ENCODE assay signal across 8 mouse cellular contexts in the genomic region with DNA sequence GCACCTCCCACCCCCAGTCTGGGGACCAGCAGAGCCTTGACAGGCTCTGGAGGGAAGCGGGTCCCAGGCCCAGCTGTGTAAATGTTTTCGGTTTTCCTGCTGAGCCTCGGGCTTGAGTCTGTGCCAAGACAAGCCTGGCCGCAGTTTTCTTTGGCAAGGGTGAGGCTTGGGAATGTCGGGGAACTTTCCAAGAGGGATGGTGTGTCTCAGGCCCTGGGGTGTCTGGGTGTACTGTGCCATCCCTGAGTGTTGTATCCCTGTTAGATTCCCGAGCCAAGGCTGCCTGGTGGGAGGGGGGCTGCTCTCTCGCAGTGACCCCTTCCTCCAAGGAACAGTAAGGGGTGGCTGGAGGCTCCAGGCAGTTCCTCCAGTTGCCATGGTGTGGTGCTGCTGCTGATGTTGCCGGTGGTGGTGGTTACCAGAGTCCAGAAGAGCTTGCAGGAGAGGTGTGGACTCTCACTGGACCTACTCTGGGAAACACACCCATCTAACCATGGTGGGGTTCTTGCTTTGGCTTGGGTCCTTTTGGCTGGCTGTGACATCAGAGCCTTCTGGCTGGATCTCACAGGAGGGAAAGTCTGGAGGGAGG. TPM values are rescaled to one million over a fixed set of nuclear protein-coding genes. Genes with fewer than 3 reads are reported as not detected.
A peak's percentile ranks its signal among the peaks of the same experiment; 100 is the strongest.
DNase-seq lines count a peak whose midpoint lies in the region; ATAC-seq lines count a peak whose summit lies in the region.

No protein-coding gene starts in this region.

- 19% methylated on average over 8 of the region's 8 CpGs for WGBS in hindbrain, embryonic 11.5 days
- 14% methylated on average over 8 of the region's 8 CpGs for WGBS in limb, embryonic 12.5 days

- 0 out of 2 replicates have a peak overlapping the region, but pooled peaks have one; percentile 33 for H3K27ac ChIP-seq in hindbrain, embryonic 11.5 days (ENCODE audit: low read depth, low read length)
- H3K27ac ChIP-seq in limb, embryonic 12.5 days = peak overlapping the region; percentile 88

- H3K4me3 ChIP-seq in hindbrain, embryonic 11.5 days (ENCODE audit: low read depth, low read length) = no peak overlapping the region
- H3K4me3 ChIP-seq in limb, embryonic 12.5 days (replicated peaks) = no peak overlapping the region

- DNase-seq in NIH3T3 (ENCODE audit: low read depth) = peak; percentile 97
- peak; percentile 71 for DNase-seq in adrenal gland, postnatal 14 days
- DNase-seq in gastrocnemius, adult 18-20 months (ENCODE audit: low spot score) = peak; percentile 86
- DNase-seq in hindbrain, embryonic 11.5 days (ENCODE audit: low spot score) = peak; percentile 41
- DNase-seq in neural tube, embryonic 10.5 days (ENCODE audit: extremely low spot score, low spot score) = peak; percentile 64
- peak; percentile 73 for DNase-seq in urinary bladder, postnatal 14 days (ENCODE audit: low spot score)
- no peak for DNase-seq in T-cell, adult 2 months (ENCODE audit: low spot score)

- no peaks in the 10 kb centered on the region for H3K9me3 ChIP-seq in hindbrain, embryonic 11.5 days (ENCODE audit: control insufficient read depth, low read length)
- H3K9me3 ChIP-seq in limb, embryonic 12.5 days = no peaks in the 10 kb centered on the region

- H3K4me2 ChIP-seq in hindbrain, embryonic 11.5 days (replicated peaks; ENCODE audit: low read depth, low read length) = no peak overlapping the region
- no peak overlapping the region; the same call in 1 of the 2 replicates for H3K4me2 ChIP-seq in limb, embryonic 12.5 days

- no peaks in the 10 kb centered on the region for H3K27me3 ChIP-seq in hindbrain, embryonic 11.5 days (ENCODE audit: control insufficient read depth, insufficient read depth, low read length)
- H3K27me3 ChIP-seq in limb, embryonic 12.5 days = peaks cover 33% of the 10 kb centered on the region; the same call in 1 of the 2 replicates

- no peaks in the 10 kb centered on the region for H3K36me3 ChIP-seq in hindbrain, embryonic 11.5 days (ENCODE audit: control insufficient read depth, insufficient read depth, low read length)
- no peaks in the 10 kb centered on the region for H3K36me3 ChIP-seq in limb, embryonic 12.5 days

- H3K9ac ChIP-seq in hindbrain, embryonic 11.5 days (ENCODE audit: low read depth, low read length) = peak overlapping the region; percentile 32; the same call in 1 of the 2 replicates
- H3K9ac ChIP-seq in limb, embryonic 12.5 days (replicated peaks) = 0 out of 2 replicates have a peak overlapping the region, but pooled peaks have one; percentile 34

- ATAC-seq in hindbrain, embryonic 11.5 days (ENCODE audit: low FRiP score) = no peak
- peak; percentile 67 for ATAC-seq in limb, embryonic 12.5 days (ENCODE audit: insufficient number of reproducible peaks, insufficient read depth, low FRiP score, low TSS enrichment, low read depth)

- peaks cover 22% of the 10 kb centered on the region for H3K4me1 ChIP-seq in hindbrain, embryonic 11.5 days (replicated peaks; ENCODE audit: control insufficient read depth, insufficient read depth, low read length)
- peaks cover 60% of the 10 kb centered on the region for H3K4me1 ChIP-seq in limb, embryonic 12.5 days (replicated peaks)

RNA-seq across cellular contexts. Expression of a gene that starts 58.0 kb away (rescaled TPM):
- total RNA-seq in adrenal gland, postnatal 14 days (2021) = not detected in 2 replicates
- total RNA-seq in gastrocnemius, adult 18-20 months (2021) = not detected
- not detected in 2 replicates for polyA plus RNA-seq in hindbrain, embryonic 11.5 days (2014; fragmentation: Nextera tagmentation; extraction: Ambion mirVana)
- not detected in 2 replicates for polyA plus RNA-seq in limb, embryonic 12.5 days (2016; fragmentation: Nextera tagmentation; extraction: Ambion mirVana)
